Mouse (Mus musculus): ENCODE measurements around the gene Fbxl15.

Gene Fbxl15

DNA sequence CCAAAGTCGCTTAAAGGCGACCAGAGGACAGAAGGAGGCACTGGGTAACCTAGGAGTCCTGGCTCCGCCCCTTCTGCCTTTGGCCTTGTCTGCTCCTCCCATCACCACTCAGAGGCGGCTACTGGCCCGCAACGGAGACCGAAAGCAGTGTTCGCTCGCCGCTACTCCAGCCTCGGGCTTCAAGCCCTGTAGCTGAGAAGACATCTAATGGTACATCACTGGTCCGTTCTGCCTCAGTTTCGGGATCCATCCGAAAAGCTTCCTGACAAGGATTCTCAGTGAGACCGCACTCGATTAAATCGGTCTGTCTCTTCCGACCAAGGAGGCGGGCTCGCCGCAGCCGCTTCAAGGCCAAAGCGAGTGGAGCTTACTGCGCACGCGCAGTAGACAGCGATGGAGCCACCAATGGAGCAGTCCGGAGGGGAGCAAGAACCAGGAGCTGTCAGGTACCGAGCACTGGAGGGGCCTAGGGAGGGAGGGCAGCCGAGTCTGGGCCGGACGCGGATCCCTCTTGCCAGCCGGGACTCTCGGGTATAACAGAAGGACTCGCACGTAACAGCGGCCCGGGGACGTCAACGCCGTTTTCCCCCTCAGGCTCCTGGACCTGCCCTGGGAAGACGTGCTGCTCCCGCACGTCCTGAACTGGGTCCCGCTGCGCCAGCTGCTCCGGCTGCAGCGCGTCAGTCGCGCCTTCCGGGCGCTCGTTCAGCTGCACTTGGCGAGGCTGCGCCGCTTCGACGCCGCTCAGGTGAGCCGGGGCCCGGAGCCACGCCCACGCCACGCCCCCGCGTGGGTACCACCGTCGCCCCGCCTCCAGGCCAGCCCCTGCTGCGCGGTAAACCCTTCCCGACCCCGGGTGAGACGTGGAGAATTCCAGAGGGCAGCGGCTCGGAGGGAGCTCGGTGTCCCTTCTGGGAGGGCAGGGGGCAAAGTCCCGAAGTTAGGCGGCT is at the start of gene Fbxl15:
TSS of gene Fbxl15 (plus strand) at position 104 of the 950 bp plus-strand sequence.
- peak; percentile 92 for DNase-seq (ENCODE audit: low read depth, low spot score)

DNA sequence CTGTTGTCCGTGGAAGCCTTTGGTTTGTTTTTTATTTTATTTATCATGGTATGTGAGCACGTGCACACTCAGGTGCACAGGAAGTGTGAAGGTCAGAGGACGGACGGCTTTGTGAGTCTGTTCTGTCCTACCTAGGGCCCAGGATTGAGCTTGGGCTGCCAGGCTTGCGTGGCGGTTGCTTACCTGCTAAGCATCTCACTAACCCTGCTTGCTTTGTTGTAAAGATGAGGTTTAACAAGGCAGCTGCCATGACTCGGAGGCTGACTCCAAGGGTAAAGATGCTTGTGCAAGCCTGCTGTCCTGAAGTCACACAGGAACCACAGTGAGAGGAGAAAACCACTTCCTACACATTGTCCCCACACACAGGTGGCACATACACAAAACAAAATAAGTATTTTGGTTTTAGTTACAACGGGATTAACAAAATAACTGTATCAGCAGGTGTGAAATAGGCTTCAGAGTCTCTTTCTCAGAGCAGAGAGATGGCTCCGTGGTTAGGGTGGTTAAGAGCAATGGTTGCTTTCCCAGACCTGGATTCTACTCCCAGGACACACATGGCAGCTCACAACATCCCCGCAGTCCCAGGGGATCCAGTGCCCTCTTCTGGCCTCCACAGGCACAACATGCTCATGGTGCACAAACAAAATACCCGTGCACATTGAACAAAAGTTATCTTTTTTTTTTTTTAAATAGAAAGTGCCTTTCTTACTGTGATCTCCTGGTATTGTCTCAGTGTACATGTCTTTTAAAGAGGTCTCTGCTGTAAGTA is 45.7 kb upstream of the Fbxl15 start:
- no peak for DNase-seq (ENCODE audit: low read depth, low spot score)

DNA sequence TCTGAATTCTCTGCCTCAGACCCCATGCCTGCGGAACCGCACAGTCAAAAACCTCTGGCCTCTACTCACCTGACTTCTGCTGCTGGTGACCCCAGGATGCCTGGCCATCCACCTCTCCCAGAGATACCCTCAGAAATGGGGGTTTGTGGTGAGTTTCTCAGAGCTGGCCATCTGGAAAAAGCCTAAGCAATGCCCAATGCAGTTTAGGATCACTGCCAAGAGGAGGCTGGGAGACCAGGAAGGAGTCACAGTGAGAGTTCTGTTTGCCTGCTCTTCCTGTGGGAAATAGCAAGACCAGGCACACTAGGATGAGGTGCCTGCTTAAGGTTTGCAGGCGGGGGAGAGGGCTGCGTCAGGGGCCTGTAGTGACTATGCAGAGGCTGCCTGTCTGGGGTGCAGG is 43.3 kb upstream of the Fbxl15 start:
- no peak for DNase-seq (ENCODE audit: low read depth, low spot score)

GRCm38 (mm10) chr19:46285631-46286030 is 42.4 kb upstream of the Fbxl15 start:
- no peak for DNase-seq (ENCODE audit: low read depth, low spot score)

GRCm38 (mm10) chr19:46286047-46286446 is 41.9 kb upstream of the Fbxl15 start:
- DNase-seq (ENCODE audit: low read depth, low spot score) = no peak

DNA sequence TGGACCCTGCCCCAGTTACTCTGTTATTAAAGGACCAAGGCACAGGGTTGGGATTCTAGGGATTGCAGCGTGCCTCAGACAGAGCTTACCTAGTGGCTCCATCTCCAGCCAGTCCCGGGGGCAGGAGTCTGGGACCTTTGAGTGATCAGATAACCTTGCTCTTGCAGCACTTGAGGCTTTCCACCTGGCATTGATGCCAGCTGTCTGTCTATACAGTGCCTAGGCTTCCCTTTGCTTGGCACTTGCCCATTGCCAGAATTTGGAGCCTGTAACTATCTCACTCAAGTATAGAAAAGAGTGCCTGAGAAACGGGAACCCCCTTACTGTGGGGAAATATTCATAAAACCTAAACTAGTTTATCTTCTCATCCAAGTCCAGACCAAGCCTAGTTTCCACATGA is 41.1 kb upstream of the Fbxl15 start:
- no peak for DNase-seq (ENCODE audit: low read depth, low spot score)

DNA sequence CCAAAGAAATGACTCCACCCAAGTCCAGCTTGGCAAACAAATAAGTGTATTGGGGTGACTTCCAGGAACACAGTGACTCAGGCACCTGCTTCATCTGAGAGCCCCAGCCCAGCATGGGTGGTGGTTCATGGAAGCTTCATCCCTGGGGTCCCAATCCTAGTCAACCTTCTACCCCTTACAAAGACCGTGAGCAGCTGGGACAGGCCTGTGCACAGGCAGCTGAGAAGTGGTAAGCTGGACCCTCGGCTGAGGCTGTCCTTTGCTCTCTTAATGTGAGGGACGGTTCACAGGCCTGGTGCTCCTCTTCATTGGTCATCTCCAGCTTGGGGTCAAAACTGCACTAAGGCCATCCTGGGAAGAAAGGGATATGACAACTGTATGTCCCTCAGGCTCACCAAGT is 40.4 kb upstream of the Fbxl15 start:
- no peak for DNase-seq (ENCODE audit: low read depth, low spot score)

GRCm38 (mm10) chr19:46290535-46291105 is 37.4 kb upstream of the Fbxl15 start:
- no peak for DNase-seq (ENCODE audit: low read depth, low spot score)

DNA sequence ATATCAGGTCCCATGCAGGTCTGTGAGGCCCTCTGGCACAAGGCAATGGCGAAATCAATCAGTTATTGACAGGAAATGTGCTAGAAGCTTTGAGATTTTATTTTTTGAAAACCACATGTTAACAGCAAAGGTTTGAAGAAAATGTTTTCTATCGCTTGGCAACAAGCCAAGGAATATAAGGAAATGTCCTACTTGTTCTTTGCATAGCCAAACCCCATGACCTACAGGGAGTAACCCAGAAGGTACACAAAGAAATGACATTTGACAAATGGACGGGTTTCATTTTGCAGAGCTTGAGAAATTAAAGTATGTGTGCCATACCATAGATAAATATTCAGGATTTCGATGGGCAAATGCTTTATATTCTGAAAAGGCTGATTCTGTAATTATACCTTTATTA is 31.0 kb upstream of the Fbxl15 start:
- DNase-seq (ENCODE audit: low read depth, low spot score) = no peak

DNA sequence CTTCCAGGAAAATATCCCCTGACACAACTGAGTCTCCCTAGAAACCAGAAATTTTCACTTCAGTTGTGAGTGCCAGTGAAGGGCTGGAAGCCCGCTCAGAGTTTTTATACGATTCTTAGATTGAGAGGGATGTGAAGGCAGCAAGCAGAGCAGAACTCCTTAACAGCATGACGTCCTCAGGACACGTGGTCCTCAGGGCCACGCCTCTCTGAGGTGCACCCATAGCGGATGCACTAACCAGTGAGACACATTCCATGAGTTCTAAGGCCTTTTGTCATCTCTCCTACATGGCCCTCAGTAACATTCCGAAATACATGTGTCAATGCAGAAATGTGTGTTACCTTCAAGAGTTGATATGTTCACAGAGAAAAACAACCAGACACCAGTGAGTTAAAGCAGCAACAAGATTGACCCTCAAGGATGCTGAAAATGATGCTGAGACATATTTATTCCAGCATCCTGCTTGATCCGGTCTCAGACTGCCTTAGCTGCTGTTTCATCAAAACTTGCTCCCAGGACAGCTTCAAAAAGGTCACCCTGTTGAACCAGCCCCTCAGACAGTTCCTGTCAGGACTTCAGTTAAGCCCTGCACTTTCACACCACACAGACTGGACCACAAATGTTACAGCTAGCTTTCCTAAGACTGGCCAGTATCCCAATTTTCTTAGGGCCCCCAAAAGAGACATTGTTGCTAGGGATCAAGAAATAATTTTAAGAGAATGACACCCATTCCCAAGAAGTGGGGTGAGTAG is 27.5 kb upstream of the Fbxl15 start:
- no peak for DNase-seq (ENCODE audit: low read depth, low spot score)

- DNase-seq (ENCODE audit: low read depth, low spot score) = no peak
Measured at GRCm38 (mm10) chr19:46302551-46302950, 25.4 kb upstream of the Fbxl15 start.

GRCm38 (mm10) chr19:46303251-46304215 is 24.5 kb upstream of the Fbxl15 start:
- DNase-seq (ENCODE audit: low read depth, low spot score) = no peak

- DNase-seq (ENCODE audit: low read depth, low spot score) = peak; percentile 69
Measured at GRCm38 (mm10) chr19:46304216-46304841, 23.7 kb upstream of the Fbxl15 start, which contains the start of gene Nfkb2. TSS of gene Nfkb2 (plus strand) at chr19:46304320.

GRCm38 (mm10) chr19:46304908-46305333 is 23.1 kb upstream of the Fbxl15 start:
- no peak for DNase-seq (ENCODE audit: low read depth, low spot score)

GRCm38 (mm10) chr19:46305432-46306267 is 22.3 kb upstream of the Fbxl15 start:
- DNase-seq (ENCODE audit: low read depth, low spot score) = no peak

- no peak for DNase-seq (ENCODE audit: low read depth, low spot score)
Measured at GRCm38 (mm10) chr19:46306268-46306610, 21.7 kb upstream of the Fbxl15 start.

DNA sequence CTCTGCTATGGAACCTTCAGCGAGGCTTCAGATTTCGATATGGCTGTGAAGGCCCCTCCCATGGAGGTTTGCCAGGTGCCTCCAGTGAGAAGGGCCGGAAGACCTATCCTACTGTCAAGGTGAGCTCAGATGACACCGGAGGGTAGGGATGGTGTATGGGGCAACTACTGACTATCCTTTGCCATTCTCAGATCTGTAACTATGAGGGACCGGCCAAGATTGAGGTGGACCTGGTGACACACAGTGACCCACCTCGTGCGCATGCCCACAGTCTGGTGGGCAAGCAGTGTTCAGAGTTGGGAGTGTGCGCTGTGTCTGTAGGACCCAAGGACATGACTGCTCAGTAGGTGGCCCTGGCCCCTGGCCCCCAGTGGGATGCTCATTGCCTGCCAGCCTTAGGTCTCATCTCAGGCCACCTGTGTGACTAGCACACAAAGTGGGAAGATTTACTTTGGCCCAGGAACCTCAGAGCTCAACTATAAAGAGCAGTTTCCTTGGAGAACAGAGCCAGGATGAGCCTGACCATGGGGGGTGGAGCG is 21.2 kb upstream of the Fbxl15 start:
- DNase-seq (ENCODE audit: low read depth, low spot score) = no peak

- DNase-seq (ENCODE audit: low read depth, low spot score) = no peak
Measured at GRCm38 (mm10) chr19:46307781-46308180, 20.2 kb upstream of the Fbxl15 start.

DNA sequence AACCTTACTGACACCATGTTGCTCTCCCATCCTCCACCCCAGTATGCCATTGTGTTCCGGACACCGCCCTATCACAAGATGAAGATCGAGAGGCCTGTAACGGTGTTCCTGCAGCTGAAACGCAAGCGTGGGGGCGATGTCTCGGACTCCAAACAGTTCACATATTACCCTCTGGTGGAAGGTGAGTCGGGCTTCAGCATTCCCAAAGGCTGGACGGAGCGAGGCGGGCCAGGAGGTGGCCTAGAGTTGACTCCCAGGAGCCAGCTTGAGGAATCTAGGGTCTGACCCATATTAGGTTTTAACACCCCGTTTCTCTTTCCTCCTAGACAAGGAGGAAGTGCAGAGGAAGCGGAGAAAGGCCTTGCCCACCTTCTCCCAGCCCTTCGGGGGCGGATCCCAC is 19.7 kb upstream of the Fbxl15 start:
- no peak for DNase-seq (ENCODE audit: low read depth, low spot score)
